Mouse (Mus musculus) left cerebral cortex, postnatal 4 days (tissue): Measurements from ENCODE around the gene Ric8b. TPM values are rescaled to one million over a fixed set of nuclear protein-coding genes. Genes with fewer than 3 reads are reported as not detected.
A peak's percentile ranks its signal among the peaks of the same experiment; 100 is the strongest.

Source experiments
- DNase-seq: peaks from one replicate; pipeline ENCODE4 v3.0.0-alpha.2; 2022
- intact Hi-C: fragments of 180-260 bp; cut with DNase I; formaldehyde crosslinking; loops from one replicate; pipeline ENCODE4 v1.15.1; 2025
- total RNA-seq, 2 experiments: library from RNA; stranded (reverse); gene quantifications; 2 replicates each; pipeline ENCODE4 v1.2.3; 2021

The Ric8b gene
- total RNA-seq, 2 experiments from 2014 or later = 47.9 to 49.0 TPM

DNA sequence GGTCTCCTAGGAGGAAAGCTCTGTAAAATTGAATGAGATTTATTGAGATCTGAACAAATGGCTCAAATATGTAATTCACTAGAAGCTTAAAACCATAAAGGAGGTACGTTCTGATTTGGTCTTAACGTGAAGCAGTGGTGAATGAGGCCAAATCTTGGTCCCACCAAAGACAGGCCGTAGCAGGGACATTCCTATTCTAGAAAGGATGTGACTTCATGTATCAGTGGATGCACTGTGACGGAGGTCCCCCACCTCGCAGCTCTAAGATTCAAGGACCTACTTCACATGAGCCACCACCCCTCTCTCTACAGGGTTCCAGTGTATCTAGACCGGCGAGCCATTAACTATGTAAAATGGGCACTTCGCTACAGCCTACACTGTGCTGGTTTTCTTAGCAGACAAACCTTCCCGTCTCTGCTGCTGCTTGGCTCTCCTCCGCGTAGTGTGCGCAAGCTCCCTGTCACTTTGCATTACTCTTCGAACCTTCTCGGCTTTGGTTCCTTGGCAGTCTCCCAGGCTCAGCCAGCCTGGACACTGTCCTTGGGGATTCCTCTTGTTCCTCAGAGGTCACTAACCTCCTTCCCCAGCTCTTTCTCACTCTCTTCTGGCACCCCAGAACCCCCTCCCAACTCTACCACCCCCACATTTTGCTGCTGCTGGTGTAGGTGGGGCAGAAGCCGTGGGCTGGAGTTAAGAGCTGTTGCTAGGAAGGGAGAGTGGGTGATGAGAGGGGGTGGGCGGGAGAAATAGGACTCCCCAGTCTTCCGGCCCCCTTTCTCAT, 8.2 kb upstream of the Ric8b start:
- DNase-seq = peak; percentile 75
- intact Hi-C loops = no loop called here

DNA sequence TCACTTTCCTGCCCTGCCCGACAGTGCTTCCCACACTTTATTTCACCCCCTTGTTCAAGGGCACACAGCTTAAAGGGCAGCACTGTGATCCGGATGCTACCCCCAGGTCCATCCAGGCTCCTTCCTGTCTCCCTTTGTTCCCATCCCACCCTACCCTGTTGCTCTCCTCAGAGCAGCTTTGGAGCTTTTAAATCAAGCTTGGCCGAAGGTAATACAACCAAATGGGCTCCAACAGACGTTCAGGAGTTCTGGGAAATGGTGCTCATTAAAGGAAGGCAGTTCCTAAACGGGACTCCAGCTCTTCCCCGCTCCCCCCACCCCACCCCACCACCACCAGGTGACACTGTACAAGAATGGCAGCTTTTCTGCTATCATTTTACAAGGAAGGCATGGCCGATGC, 7.2 kb upstream of the Ric8b start:
- no peak for DNase-seq
- intact Hi-C loops = no loop called here

DNA sequence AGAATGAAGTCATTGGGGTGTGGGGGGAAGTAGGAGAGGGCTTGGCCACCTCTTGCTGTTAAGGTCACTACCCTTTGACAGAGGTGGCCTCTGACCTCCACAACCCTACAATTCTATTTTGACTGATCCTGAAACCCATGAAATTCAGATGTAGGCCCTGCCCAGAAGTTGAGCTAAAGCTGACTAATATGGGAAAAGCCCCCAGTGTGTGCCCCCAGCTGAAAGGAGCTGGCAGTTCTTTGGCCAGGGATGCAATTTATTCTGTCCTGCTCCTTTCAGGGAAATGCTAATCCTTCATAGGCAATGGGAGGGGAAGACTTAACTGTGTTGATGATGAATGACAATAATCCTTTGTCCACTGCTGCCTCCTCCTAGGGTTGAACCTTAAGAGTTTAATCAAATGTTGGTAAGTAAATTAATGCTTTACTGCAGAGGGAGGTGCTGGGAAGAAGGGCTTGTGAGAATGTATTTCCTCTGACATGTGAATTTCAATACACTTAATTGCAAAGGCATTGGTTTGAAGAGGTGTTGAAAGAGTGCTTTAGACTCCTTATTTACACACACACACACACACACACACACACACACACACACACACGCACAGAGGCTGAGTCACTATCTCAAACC, 6.5 kb upstream of the Ric8b start:
- DNase-seq = no peak
- intact Hi-C loops = no loop called here

DNA sequence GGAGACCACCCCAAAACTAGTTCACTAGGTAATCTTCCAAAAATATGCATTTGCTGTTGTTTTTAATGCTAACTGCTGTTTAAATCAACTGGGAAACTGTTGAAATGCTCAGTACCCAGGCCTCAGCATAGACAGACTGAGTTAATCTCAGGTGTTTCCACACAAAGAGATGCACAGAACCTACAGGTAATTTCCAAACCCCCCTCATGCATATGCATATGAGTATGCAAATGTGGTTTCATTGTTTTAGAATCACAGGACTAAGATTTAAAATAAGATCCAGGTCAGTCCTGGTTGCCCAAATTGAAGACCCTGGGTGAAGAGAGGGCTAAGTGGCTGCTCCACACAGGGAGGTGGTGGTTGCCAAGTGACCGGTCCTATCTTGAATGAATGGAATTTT, 4.3 kb upstream of the Ric8b start:
- no peak for DNase-seq
- intact Hi-C loops = no loop called here

DNA sequence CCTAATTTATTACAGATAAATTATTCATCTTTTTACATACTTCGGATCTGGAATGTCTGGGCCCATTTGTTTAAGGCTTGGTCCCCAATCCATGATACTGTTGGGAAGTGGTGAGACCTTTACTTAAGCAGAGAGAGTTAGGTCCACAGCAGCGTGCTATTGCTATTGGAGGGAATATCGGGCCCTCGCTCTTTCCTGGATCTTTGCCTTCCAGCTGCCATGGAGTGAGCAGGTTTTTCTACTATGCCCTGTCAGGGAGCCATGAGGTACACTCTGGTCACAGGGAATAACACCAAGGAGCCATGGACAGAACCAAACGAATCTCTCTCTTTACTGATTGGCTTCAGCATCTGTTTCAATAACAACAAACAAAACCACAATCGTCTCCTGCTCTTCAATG, 1.9 kb upstream of the Ric8b start:
- no peak for DNase-seq
- intact Hi-C loops = no loop called here

DNA sequence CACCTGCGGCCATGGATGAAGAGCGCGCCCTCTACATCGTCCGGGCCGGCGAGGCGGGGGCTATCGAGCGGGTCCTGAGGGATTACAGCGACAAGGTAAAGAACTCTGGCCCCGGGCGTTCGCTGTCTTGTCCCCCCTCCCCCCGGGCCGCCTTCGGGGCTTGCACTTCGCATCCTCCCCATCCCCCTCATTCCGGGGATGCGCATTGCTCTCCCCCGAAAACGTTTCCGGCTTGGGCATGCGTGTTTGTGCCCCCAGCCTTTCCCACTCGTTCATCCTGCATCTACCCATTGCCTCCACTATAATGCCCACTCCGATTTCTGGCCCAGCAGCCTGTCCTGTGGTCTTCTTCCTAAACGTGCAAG, 297 bp downstream of the Ric8b start:
- no peak for DNase-seq
- intact Hi-C loops = no loop called here

DNA sequence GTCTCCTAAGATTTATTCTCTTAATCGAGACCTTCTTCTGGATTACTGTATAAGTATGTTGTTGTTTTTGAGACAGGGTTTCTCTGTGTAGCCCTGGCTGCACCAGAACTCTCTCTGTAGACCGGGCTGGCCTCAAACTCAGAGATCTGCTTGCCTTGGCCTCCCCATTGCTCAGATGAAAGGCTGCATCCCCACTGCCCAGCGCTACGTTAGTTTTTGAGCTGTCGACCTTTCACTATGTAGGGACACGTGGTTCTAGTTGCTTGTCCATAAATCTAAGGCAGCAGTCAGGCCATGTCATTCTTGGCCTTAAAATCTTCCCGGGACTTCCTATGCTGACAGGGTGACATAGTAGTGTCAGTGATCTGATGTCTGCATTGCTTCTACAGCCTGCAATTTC, 8.9 kb downstream of the Ric8b start:
- intact Hi-C loops = no loop called here
- no peak for DNase-seq

DNA sequence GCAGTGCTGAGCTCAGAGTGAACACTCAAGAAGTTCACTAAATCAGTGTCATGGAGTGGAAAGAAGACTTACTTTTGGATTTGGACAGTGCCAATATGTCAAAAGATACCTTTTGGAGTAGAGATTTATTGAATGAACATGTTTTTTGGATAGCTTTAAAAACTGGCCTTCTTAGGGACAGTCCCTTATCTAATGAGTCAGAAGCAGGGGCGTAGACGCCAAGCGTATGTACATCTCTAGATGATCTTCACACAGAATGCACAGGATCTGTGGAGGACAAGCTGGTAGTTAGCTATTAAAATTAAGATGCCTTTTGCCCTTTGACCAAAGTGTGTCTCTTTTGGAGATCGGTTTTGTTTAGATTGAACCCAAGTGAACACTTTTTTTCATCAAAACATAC, 9.5 kb downstream of the Ric8b start:
- no peak for DNase-seq
- intact Hi-C loops = no loop called here

DNA sequence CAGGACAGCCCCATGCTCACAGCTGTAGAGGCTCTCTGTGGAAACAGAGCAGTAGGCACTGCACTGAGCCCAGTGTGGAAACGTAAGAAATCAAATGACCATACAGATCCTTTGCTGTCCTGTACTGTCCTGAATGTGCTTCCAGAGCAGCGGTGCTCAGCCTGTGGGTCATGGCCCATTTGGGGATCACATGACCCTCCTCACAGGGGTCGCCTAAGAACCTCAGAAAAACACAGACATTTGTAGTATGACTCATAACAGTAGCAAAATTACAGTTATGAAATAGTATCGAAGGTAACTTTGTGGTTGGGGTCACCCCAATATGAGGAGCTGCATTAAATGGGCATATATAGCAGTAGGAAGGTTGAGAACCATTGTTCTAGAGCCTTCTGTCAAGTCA, 11.0 kb downstream of the Ric8b start:
- DNase-seq = no peak
- intact Hi-C loops = no loop called here

DNA sequence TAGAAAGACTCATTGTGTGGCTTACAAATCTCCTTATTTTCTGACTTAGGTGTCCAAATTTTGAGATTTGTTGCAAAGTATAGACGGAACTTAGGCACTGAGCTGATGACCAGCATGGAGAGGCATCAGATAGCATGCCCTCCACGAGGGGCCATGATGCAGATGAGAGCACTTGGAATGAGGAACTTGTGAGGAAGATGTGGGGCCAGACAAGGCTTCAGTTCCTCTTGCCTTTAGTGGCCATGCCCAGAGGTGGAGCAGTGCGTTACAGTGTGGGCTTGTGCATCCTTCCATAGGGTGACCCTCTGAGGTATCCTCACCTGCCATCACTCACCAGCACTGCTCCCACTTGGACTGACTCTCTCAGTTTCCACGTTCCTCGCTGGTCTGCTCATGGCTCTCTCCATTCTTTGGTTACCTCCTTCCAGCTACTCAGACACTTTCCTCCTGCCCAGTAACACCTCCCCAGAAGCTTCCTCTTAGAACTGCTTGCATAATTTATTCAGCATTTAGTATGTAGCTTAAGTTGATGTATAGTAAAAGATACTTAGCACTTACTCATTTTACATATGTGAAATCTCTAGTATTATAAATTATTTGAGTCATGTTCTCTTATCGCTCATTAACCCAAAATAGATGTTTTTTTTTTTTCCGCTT, 18.3 kb downstream of the Ric8b start:
- DNase-seq = no peak
- intact Hi-C loops = loop anchor here (5.0 kb wide), 1 partner anchor 87 kb away; no protein-coding TSS in a partner anchor

DNA sequence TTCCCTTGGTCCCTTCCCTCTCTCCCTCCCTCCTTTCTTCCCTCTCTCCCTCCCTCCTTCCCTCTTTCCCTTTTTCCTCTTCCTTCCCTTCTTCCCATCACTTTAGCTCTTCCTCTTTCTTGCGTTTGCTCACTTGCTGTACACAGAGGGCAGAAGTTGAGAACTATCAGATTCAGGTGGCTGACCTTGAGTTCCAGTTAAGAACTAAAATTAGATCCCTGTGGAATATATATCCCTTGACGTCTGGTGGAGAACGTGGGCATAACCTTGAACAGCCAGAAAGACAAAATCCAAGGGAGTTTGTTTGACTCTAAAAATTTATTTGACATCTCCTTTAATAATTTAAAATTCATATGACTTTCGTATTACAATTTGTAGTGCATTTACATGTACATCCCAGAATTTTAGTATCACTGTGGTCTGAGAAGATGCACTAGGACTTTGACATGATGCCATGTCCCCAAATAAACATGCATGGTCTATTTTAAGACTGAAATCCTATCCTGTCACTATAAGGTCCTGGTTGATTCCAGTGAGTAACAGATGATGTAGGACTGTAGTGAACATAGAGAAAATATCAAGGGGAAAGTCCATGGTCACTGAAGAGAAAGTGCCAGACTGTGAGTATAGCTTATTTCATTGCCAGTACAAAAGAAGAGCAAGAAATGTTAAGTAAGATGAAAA, 19.6 kb downstream of the Ric8b start:
- intact Hi-C loops = loop anchor here (5.0 kb wide), 1 partner anchor 85 kb away; no protein-coding TSS in a partner anchor
- DNase-seq = no peak

DNA sequence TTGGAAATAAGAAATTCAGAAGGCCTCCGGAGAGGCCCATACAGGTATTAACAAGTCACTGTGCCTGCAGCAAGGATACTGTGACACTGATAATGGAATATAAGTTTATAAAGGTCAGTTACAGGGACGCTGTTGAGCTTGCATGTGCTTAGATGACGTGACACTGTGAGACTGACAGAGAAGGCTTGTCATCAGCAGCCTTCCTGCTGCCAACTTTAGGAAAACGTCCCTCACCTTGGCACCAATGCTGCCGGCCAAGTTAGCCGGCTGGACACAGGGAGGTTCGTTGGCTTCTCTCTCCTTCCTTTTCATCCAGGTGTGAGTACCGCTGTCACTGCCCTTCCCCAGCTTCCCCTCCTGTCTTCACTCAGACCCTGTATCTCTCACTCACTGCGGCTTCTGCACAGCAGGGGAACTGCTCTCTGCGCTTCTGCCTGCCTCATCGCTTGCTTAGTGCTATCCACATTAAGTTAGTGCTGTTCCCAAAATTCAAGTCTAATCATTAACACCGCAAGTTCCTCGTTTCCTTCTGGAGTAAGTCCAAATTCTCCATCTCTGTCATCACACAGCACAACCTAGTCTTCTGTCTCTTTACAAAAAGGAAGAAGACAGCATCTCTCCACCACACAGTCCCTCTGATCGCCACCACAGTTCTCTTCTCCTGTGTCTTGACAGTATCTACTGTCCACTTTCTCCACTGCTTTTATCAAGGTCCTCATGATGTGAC, 20.8 kb downstream of the Ric8b start:
- intact Hi-C loops = loop anchor here (5.0 kb wide), 1 partner anchor 84 kb away; no protein-coding TSS in a partner anchor
- no peak for DNase-seq

DNA sequence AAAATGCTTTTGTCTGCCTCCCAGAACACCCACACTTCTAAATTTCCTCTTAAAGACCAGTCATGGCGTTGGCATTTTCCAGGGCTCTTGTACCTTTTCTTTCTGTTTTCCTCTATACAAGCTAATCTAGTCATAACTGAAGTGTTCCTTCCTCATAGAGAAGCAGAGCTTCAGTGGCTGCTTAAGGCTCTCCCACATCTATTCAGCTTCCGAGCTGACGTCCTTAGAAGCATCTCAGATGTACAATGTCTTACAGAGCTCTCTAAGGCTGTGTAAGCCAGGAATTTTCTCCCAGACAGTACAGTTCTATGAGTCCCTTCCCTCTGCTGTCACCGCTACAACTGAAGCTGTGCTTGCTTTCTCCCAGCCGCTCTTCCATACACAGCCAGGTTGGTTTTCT, 21.5 kb downstream of the Ric8b start:
- intact Hi-C loops = loop anchor here (5.0 kb wide), 1 partner anchor 83 kb away; no protein-coding TSS in a partner anchor
- DNase-seq = no peak

DNA sequence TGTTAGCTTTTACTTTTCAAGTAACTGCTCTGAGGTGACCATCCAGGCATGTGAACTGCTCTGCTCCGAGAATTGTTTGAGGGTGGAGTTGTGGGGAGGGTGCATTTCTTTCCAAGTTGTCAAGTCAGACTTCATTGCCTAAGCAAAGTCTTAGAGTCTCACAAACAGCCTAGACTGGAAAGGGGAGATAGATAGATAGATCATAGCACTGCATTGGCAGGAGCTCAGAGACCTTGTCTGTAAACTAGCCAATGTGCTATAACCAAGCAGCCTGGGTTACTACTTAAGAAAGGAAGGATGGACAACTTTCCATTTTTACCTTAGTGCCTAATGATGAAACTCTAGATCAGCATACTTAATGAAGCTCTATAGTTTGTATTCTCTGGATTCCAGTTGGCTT, 22.9 kb downstream of the Ric8b start:
- no peak for DNase-seq
- intact Hi-C loops = no loop called here

DNA sequence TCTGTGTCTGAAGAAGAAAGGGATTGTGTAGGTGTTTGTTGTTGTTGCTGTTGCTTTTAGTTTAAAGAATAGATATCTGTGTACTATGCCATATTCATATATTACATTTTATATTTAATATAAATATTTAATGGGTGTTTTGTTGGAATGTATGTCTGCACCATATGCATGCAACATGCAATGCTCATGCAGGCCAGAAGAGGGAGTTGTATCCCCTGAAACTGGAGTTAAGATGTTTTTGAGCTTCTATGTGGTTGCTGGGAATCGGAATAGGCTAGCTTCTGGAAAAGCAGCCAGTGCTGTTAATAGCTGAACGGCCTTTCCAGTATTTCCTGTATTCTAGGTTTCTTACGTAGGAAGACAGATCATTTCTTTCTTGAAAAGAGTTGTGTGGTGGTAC, 28.3 kb downstream of the Ric8b start:
- intact Hi-C loops = no loop called here
- DNase-seq = no peak

DNA sequence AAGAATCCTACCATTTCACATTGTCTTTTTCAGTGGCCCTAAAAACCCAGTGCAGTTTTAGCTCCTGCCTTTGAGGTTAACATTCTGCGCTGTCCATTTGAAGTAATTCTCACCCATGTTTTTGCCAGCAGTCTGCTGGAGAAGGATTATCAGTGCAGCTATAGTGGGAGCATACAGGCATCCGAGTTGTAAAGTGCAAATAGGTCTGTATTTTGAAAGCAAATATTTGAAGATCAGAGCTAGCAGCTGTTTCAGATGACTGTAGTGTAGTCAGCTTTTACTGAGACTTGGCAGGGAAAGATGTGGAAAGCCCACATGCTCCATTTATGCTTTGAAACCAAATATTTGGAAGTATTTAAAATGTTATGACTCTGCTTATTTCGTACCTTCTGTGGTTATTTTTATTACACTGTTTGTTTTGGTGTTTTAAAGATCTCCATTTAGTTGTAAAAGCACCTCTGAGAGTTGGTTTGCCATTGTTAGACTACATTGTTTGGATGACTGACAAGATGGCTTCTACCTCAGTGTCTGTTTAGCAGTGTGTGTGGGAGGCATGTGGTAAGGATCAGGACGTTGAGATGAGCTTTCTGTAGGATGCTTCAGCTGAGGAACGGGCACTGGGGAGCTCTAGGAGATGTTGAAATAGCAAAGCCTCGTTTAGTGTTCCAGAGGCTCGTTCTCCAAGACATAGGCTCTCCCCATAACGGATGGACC, 31.7 kb downstream of the Ric8b start:
- intact Hi-C loops = no loop called here
- DNase-seq = no peak

DNA sequence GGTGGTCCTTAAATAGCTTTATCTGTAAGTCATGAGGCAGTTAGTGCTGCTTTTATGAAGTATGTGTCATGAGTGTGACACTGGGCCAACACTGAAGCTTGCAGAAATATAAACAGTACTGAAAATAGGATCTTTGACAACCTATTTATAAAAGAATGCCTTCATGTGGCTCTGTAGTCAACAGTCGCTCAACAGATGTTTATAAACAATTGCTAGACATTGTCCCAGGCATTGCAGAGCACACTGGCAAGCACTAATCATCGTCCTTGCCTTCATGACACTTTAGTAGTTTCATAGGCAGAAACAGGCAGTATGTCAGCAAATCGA, 32.2 kb downstream of the Ric8b start:
- intact Hi-C loops = no loop called here
- DNase-seq = no peak

DNA sequence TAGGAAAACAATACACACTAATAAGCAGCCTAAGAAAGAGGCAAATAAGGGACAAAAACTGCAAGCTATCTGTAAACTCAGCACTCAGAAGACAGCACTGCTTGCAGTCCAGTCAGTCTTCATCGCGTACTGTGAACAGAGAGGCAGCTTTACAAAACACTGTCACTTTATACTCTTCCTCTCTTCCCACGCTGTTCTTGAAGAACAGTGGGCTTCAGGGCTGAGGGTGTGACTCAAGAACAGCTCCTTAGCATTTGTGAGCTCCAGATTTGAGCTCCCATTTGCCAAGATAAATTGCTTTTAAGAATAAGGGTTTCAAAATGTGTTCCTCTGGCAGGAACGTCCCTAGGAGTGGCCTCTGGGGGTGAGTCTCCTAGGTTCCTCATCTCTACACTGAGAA, 33.0 kb downstream of the Ric8b start:
- intact Hi-C loops = no loop called here
- no peak for DNase-seq

DNA sequence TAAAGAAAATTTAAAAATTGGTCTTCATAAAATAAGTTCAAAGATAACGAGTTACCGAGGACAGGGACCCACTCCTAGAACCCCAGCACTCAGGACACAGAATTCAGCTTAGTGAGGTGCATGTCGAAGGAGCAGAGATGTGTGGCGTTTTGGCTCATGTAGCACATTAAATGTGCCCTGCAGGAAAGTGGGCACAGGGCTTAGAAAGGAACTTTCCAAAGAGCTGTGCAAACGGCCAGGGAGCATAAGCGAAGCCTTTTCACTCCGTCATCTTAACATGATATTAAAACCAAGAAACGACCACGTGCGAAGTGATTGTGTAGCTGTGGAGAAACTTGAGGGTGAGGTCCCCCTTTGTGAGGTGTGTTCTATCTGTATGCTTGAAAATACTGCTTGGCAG, 36.8 kb downstream of the Ric8b start:
- intact Hi-C loops = no loop called here
- no peak for DNase-seq

DNA sequence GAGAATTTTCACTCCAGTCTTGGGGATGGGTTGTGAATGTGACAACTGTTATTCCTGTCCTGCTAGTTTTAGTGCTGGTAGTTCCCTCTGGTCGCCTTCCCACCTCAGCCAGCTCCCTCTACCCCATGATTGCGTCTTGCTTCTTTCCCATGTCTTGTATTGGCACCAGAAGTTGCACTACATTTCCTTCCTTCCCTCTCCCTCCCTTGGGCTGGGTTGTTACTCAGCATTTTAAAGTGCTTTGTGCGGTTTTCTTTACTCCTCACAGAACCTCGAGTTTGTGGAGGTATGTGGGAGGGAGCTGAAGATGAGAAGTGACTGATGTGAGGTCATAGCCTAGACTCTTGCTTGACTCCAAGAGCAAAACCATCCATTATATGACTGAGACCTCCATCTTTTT, 38.8 kb downstream of the Ric8b start:
- no peak for DNase-seq
- intact Hi-C loops = no loop called here
